Mouse (Mus musculus): Measurements from ENCODE around the gene Mbnl2. TPM values are rescaled to one million over a fixed set of nuclear protein-coding genes. Genes with fewer than 3 reads are reported as not detected.

Mbnl2 gene
- polyA plus RNA-seq, 1 experiment from 2014 or later: 17.6 TPM

- Histone ChIP-seq H3K27me3 (no peaks in the 10 kb centered on the region), H3K36me3 (no peaks in the 10 kb centered on the region), H3K4me2 (replicated peaks) (peak overlapping the region; percentile 71), H3K27ac (0 out of 2 replicates have a peak overlapping the region, but pooled peaks have one; percentile 32), H3K4me3 (replicated peaks) (peak overlapping the region; percentile 69), H3K4me1 (replicated peaks) (peaks cover 53% of the 10 kb centered on the region), H3K9ac (replicated peaks) (peak overlapping the region; percentile 5; the same call in 1 of the 2 replicates), H3K9me3 (no peaks in the 10 kb centered on the region)
- 0 out of 2 replicates have a peak, but pooled peaks have one; percentile 7 for ATAC-seq
- WGBS: 50% methylated on average over 21 of the region's 21 CpGs
These were observed 3.1 kb downstream of the Mbnl2 start for GRCm38 (mm10) chr14:120278290-120279244.

- H3K9me3 ChIP-seq: no peaks in the 10 kb centered on the region
- H3K27me3 ChIP-seq: no peaks in the 10 kb centered on the region
- no peak overlapping the region for H3K4me2 ChIP-seq (replicated peaks)
- peaks cover 55% of the 10 kb centered on the region for H3K4me1 ChIP-seq (replicated peaks)
- no peak for ATAC-seq
- H3K27ac ChIP-seq: no peak overlapping the region
- no peak overlapping the region for H3K9ac ChIP-seq (replicated peaks)
- no peak overlapping the region for H3K4me3 ChIP-seq (replicated peaks)
- no peaks in the 10 kb centered on the region for H3K36me3 ChIP-seq
These were observed 4.7 kb downstream of the Mbnl2 start for GRCm38 (mm10) chr14:120280136-120280535.

- Histone ChIP-seq H3K36me3 (peaks cover 2% of the 10 kb centered on the region; the same call in 1 of the 2 replicates), H3K9me3 (no peaks in the 10 kb centered on the region), H3K4me3 (replicated peaks) (no peak overlapping the region), H3K4me2 (replicated peaks) (no peak overlapping the region), H3K27ac (no peak overlapping the region), H3K4me1 (replicated peaks) (peaks cover 43% of the 10 kb centered on the region), H3K9ac (replicated peaks) (no peak overlapping the region), H3K27me3 (no peaks in the 10 kb centered on the region)
- WGBS: 66% methylated on average over 8 of the region's 8 CpGs
- ATAC-seq: no peak
These were observed 8.3 kb downstream of the Mbnl2 start for GRCm38 (mm10) chr14:120283787-120284186.

DNA sequence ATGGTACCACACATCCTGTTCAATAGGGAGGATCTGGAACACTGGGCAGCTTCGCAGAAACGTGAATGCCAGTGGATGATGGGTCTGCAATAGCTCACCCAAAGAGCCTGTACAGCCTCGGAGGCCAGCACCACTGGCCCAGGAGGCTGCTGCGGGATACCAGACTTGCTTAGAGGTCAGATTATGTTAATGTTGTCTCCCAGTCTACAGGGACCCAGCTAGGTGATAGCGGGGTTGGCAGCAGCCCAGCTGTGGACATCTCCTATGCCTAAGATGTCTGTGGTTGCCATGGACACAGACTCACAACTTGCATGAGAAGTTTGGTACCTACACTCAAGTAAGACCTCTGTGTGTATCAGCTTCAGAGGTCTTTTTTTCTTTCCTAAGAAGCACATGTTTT is 9.0 kb downstream of the Mbnl2 start:
- ATAC-seq: peak; percentile 15; the same call in 1 of the 2 replicates
- Histone ChIP-seq H3K27me3 (no peaks in the 10 kb centered on the region), H3K27ac (no peak overlapping the region), H3K4me3 (replicated peaks) (no peak overlapping the region), H3K36me3 (peaks cover 4% of the 10 kb centered on the region; the same call in 1 of the 2 replicates), H3K9me3 (no peaks in the 10 kb centered on the region), H3K4me1 (replicated peaks) (peaks cover 36% of the 10 kb centered on the region), H3K4me2 (replicated peaks) (no peak overlapping the region), H3K9ac (replicated peaks) (no peak overlapping the region)
- 75% methylated on average over 5 of the region's 5 CpGs for WGBS

DNA sequence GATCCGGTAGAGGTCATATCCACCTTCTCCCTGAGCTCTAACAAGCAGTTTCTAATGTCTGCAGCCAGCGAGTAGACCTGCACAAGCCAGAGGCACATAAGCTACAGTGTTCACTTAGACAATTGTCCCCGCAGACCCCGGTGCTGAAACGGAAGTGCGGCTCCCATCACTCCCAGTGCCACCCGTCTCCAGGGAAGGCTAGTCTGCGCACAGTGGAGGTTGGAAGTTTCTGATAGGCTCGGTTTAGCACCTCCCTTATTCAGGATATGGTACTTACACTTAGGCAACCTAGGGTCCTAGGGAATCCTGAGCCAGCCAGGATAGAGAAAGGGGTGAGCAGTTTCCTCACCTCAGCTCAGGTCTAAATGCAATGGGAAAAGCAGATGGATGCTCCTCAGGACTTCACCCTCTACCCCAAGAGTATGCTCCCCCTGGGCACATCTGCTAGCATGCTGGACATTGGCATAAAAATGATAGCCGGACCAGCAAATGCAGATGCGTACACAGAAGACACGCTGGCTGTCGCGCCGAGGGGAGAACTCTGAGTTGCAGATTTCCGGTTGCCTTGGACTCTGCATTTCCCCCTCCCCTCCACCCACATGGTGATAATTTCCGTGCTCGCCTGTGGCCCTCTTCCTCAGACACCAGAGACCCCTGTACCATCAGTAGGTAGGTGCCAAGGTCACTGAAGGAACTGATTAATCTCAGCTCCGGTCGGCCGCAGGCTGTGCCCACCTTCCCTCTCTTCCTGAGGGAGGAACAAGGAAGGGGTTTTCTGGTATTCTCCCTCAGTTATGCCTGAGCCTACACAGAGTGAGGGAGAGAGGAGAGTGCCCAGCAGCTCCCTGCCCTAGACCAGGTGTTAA is 11.9 kb downstream of the Mbnl2 start:
- 58% methylated on average over 21 of the region's 21 CpGs for WGBS
- Histone ChIP-seq H3K27ac (no peak overlapping the region), H3K9me3 (no peaks in the 10 kb centered on the region), H3K4me2 (replicated peaks) (no peak overlapping the region), H3K4me3 (replicated peaks) (no peak overlapping the region), H3K36me3 (peaks cover 4% of the 10 kb centered on the region; the same call in 1 of the 2 replicates), H3K9ac (replicated peaks) (no peak overlapping the region), H3K27me3 (no peaks in the 10 kb centered on the region), H3K4me1 (replicated peaks) (peaks cover 29% of the 10 kb centered on the region)
- ATAC-seq: 0 out of 2 replicates have a peak, but pooled peaks have one; percentile 28

DNA sequence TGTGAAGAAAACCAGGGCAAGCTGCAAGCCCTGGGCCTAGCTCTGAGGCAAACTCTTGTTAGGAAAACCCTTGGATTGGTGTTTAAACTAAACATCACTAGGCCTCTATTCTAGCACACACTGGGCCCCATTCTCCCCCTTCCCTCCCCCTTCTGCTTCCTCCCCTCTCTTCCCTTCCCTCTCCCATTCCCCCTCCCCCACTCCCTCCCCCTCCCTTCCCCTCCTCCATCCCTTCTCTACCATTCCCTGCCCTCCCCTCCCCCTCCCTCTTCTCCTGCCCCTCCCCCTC is 12.5 kb downstream of the Mbnl2 start:
- H3K4me1 ChIP-seq (replicated peaks): peaks cover 31% of the 10 kb centered on the region
- H3K27me3 ChIP-seq: no peaks in the 10 kb centered on the region
- H3K36me3 ChIP-seq: peaks cover 4% of the 10 kb centered on the region; the same call in 1 of the 2 replicates
- no peak overlapping the region for H3K4me3 ChIP-seq (replicated peaks)
- no peak overlapping the region for H3K27ac ChIP-seq
- no peaks in the 10 kb centered on the region for H3K9me3 ChIP-seq
- H3K9ac ChIP-seq (replicated peaks): no peak overlapping the region
- no peak overlapping the region for H3K4me2 ChIP-seq (replicated peaks)
- ATAC-seq: no peak

DNA sequence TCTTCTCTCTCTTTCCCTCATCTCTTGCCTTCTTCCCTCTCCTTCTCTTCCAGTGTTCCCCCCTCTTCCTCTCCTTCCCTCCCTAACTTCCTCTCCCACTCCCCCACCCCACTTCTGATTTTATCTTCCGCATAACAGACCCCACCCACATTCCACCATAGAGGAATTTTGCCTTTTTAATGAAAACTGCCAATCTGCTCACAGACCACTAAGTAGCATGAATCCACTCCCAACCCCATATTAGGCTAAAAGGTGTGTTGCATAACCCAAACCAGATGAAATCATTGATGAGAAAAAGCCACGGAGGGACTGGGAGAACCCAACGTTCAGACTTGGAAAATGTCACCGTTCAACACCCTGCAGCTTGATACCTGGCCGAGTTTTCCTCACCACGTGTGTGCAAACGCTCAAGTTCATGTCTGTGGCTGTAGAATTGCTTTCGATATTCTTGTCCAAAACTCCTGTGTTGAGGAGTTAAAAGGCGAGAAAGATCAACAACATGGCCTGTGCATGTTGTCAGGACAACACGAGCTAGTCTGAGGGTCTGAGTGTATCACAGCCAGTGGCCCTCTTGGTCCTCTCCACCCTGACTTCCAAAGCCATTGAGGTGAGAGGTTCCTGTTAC is 13.0 kb downstream of the Mbnl2 start:
- no peak for ATAC-seq
- no peak overlapping the region for H3K9ac ChIP-seq (replicated peaks)

DNA sequence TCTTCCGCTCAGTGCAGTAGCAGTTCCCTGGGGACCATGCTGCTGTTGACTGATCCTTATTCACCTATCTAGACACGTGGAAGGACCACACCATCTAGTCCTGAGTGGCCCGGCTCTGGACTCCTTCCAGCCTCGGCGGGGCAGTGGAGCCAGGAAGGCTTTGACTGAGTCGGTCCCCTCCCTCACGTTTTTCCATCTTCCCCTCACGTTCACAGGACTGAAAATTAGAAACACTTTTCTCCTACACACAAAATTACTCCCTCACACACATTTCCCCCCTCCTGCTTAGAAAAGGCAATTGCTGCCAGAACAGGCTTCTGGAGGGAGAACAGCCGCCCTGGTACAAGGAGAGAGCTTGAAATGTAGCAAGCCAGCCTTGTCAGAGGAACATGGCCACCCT is 13.6 kb downstream of the Mbnl2 start:
- Histone ChIP-seq H3K4me1 (replicated peaks) (peaks cover 26% of the 10 kb centered on the region), H3K36me3 (peaks cover 4% of the 10 kb centered on the region; the same call in 1 of the 2 replicates), H3K4me2 (replicated peaks) (no peak overlapping the region), H3K9me3 (no peaks in the 10 kb centered on the region), H3K9ac (replicated peaks) (no peak overlapping the region), H3K4me3 (replicated peaks) (no peak overlapping the region), H3K27ac (no peak overlapping the region), H3K27me3 (no peaks in the 10 kb centered on the region)
- 82% methylated on average over 9 of the region's 9 CpGs for WGBS
- no peak for ATAC-seq

More for the DNA sequence above, 13.0 kb downstream of the Mbnl2 start:
- no peak overlapping the region for H3K27ac ChIP-seq
- WGBS: 94% methylated on average over 10 of the region's 10 CpGs
- H3K36me3 ChIP-seq: peaks cover 4% of the 10 kb centered on the region; the same call in 1 of the 2 replicates
- H3K9me3 ChIP-seq: no peaks in the 10 kb centered on the region
- no peak overlapping the region for H3K4me2 ChIP-seq (replicated peaks)
- no peak overlapping the region for H3K4me3 ChIP-seq (replicated peaks)
- peaks cover 31% of the 10 kb centered on the region for H3K4me1 ChIP-seq (replicated peaks)
- no peaks in the 10 kb centered on the region for H3K27me3 ChIP-seq

GRCm38 (mm10) chr14:120289528-120289927 is 14.1 kb downstream of the Mbnl2 start:
- no peak for ATAC-seq
- 92% methylated on average over 7 of the region's 7 CpGs for WGBS

DNA sequence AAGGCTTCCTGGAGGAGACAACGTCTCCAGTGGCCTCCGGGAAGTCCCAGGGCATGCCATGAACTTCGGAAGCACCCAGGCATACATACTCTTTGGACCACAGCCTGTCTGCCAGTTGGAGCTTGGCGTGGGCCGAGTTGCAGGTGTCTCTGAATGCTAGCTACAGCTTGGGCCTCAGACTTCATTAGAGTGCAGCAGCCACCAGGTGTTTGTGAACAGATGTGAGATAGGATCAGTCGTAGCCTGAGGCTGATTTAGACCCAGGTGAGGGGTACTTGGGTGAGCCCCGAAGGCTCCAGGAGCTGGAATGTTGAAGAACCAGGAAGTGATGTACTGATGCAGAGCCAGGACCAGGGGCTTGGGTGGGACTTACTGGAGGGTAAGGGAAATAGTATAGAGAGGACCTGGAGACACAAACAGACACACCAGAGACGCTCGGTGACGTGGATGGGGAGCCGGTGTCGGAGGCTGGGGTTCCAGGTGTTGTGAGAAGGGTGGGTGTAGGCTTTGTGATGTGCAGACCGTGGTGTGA is 15.8 kb downstream of the Mbnl2 start:
- Histone ChIP-seq H3K9me3 (no peaks in the 10 kb centered on the region), H3K4me3 (replicated peaks) (no peak overlapping the region), H3K27me3 (no peaks in the 10 kb centered on the region), H3K36me3 (peaks cover 4% of the 10 kb centered on the region; the same call in 1 of the 2 replicates), H3K4me1 (replicated peaks) (peaks cover 27% of the 10 kb centered on the region), H3K9ac (replicated peaks) (no peak overlapping the region), H3K4me2 (replicated peaks) (no peak overlapping the region), H3K27ac (no peak overlapping the region)
- 95% methylated on average over 13 of the region's 13 CpGs for WGBS
- no peak for ATAC-seq

More at GRCm38 (mm10) chr14:120289528-120289927, 14.1 kb downstream of the Mbnl2 start:
- H3K36me3 ChIP-seq: peaks cover 4% of the 10 kb centered on the region; the same call in 1 of the 2 replicates
- H3K4me3 ChIP-seq (replicated peaks): no peak overlapping the region
- no peaks in the 10 kb centered on the region for H3K27me3 ChIP-seq
- H3K27ac ChIP-seq: no peak overlapping the region
- peaks cover 22% of the 10 kb centered on the region for H3K4me1 ChIP-seq (replicated peaks)
- no peak overlapping the region for H3K4me2 ChIP-seq (replicated peaks)
- no peak overlapping the region for H3K9ac ChIP-seq (replicated peaks)
- no peaks in the 10 kb centered on the region for H3K9me3 ChIP-seq

DNA sequence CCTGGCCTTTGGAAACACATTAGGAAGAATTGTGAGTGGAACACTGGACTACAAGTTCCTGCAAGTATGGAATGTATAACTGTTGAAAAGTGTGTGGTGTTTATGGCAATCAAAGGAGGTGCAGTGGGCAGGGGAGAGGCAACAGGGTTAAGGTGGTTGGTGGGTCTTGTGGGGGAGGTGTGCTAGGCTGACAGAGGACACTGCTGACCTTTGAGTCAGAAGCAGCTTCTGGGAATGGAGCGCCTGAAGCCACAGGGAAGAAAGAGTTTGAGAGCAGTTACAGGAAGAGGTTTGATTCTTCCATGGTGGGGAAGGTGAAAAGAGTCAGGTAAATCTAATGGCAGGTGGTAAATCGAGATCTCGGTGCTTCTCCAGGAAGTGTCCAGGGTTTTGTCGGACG is 16.7 kb downstream of the Mbnl2 start:
- Histone ChIP-seq H3K36me3 (peaks cover 4% of the 10 kb centered on the region; the same call in 1 of the 2 replicates), H3K4me2 (replicated peaks) (no peak overlapping the region), H3K27me3 (no peaks in the 10 kb centered on the region), H3K9ac (replicated peaks) (no peak overlapping the region), H3K9me3 (no peaks in the 10 kb centered on the region), H3K27ac (no peak overlapping the region), H3K4me1 (replicated peaks) (peaks cover 27% of the 10 kb centered on the region), H3K4me3 (replicated peaks) (no peak overlapping the region)
- WGBS: 80% methylated on average over 5 of the region's 5 CpGs
- no peak for ATAC-seq

Measured in midbrain, embryonic 13.5 days (tissue).